Mouse (Mus musculus) intestine, postnatal 0 days (tissue): ENCODE data around the gene Trpc2. TPM values are rescaled to one million over a fixed set of nuclear protein-coding genes. Genes with fewer than 3 reads are reported as not detected.
"Not testable (repeated sequence)": the region's sequence is repeated elsewhere in the genome, so short reads cannot be mapped to it uniquely, and the experiment has no call there.

Experiments used
- ATAC-seq: fragments of 200-750 bp; cut with Nextera tagmentation; 2 replicates; pipeline ENCODE4 v1.8.0; 2017; ENCODE audit warnings: mild to moderate bottlenecking, moderate TSS enrichment, moderate library complexity
- H3K27ac ChIP-seq: fragments of 300-500 bp; sonication (generic); 2 replicates; pipeline ENCODE4 v1.5.1; 2014; ENCODE audit warnings: mild to moderate bottlenecking, low read depth, low read length, moderate library complexity
- H3K27me3 ChIP-seq: fragments of 300-500 bp; sonication (generic); replicated peaks from 2 replicates; pipeline ENCODE4 v1.6.1; 2014; ENCODE audit warnings: low read length, mixed read lengths; ENCODE audit not compliant: control insufficient read depth, insufficient read depth
- H3K36me3 ChIP-seq: fragments of 300-500 bp; sonication (generic); 2 replicates; pipeline ENCODE4 v1.6.1; 2014; ENCODE audit warnings: mild to moderate bottlenecking, moderate library complexity; ENCODE audit not compliant: control insufficient read depth, insufficient read depth
- H3K4me1 ChIP-seq: fragments of 300-500 bp; sonication (generic); replicated peaks from 2 replicates; pipeline ENCODE4 v1.6.1; 2014; ENCODE audit warnings: antibody characterized with exemption, low read length, mixed read lengths; ENCODE audit not compliant: control insufficient read depth, insufficient read depth
- H3K4me2 ChIP-seq: fragments of 300-500 bp; sonication (generic); replicated peaks from 2 replicates; pipeline ENCODE4 v1.6.1; 2014; ENCODE audit warnings: low read depth, mild to moderate bottlenecking, moderate library complexity
- H3K4me3 ChIP-seq: fragments of 300-500 bp; sonication (generic); 2 replicates; pipeline ENCODE4 v1.5.1; 2014; ENCODE audit warnings: low read depth, low read length
- H3K9ac ChIP-seq: fragments of 300-500 bp; sonication (generic); 2 replicates; pipeline ENCODE4 v1.6.1; 2014; ENCODE audit warnings: mild to moderate bottlenecking, low read depth, low read length
- H3K9me3 ChIP-seq: fragments of 300-500 bp; sonication (generic); 2 replicates; pipeline ENCODE4 v1.6.1; 2016; ENCODE audit warnings: mixed run types; ENCODE audit not compliant: control insufficient read depth
- CTCF ChIP-seq: sonication (generic); IDR thresholded peaks from 2 replicates; pipeline ENCODE4 v1.5.1; 2016; ENCODE audit warnings: low read depth, mild to moderate bottlenecking, control low read depth, antibody characterized with exemption, moderate library complexity
- WGBS: fragments of 180-500 bp; shearing (Covaris S2); extraction: QIAGEN DNeasy Blood & Tissue Kit; methylation state at CpG from one replicate; pipeline ENCODE4 v1.1.7; 2014; 5-methylcytosine and 5-hydroxymethylcytosine counted together
- polyA plus RNA-seq: library from polyadenylated mRNA; unstranded; fragments of >200 nt; fragmentation: Nextera tagmentation; extraction: Ambion mirVana; gene quantifications from 2 replicates; pipeline ENCODE4 v1.2.1, GENCODE M21; 2015

The Trpc2 gene
- 0.05 TPM in 1 of 2 replicates, not detected in the other for polyA plus RNA-seq

DNA sequence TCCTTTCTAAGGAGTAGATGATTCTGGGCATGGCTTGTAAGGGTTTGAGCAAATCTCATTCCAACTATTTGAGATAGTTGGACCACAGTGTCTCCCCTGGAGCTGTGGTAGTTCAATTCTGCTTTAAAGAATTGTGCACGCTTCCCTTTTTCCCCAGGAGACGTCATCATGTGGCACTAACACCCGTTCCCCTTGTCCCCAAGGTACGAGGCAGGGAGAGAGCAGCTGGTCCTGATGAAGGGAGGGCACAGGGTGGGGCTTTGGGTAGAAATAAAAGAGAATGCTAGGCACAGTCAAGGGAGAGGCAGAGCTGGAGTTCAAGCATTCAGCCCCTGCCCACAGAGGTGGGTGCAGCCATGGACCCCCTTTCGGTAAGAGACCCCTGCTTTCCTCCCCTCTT lies at the start of gene Trpc2:
Gene Trpc2 (plus strand): TSS at position 301 of the 400 bp plus-strand sequence.
- Histone ChIP-seq H3K27ac (no peak within 1 kb of the TSS), H3K9ac (no peak within 1 kb of the TSS), H3K4me3 (no peak within 1 kb of the TSS), H3K4me2 (no peak within 1 kb of the TSS), H3K36me3 (peaks cover 40% of the 10 kb centered on the region), H3K9me3 (no peaks in the 10 kb centered on the region), H3K4me1 (no peaks in the 10 kb centered on the region), H3K27me3 (no peaks in the 10 kb centered on the region)
- no peak for ATAC-seq
- TF ChIP-seq CTCF: no peak
- 75% methylated on average over 5 of the region's 5 CpGs for WGBS

DNA sequence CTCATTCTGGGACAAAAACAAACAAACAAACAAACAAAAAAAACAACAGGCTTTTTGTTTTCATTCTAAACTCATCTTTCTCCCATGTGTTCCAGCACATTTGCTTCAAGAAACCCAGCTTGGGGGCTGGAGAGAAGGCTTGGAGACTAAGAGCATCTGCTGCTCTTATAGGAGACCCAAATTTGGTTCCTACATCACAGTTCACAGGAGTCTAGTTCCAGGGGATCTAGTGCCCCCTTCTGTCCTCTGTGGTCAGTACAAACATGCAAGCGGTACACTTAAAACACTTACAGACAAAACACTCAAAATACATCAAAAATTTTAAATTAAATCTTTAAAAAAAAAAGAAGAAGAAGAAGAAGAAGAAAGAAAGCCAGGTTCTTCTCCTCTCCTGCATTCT lies 48.0 kb upstream of the Trpc2 start:
- peaks cover 59% of the 10 kb centered on the region for H3K36me3 ChIP-seq
- no peak overlapping the region for H3K27ac ChIP-seq
- ATAC-seq: no peak
- no peak overlapping the region for H3K9ac ChIP-seq
- no peak overlapping the region for H3K4me3 ChIP-seq
- H3K4me1 ChIP-seq: no peaks in the 10 kb centered on the region
- no peaks in the 10 kb centered on the region for H3K9me3 ChIP-seq
- H3K27me3 ChIP-seq: no peaks in the 10 kb centered on the region
- WGBS: 97% methylated on average over 1 of the region's 1 CpGs
- TF ChIP-seq CTCF: peak; percentile 46
- no peak overlapping the region for H3K4me2 ChIP-seq

DNA sequence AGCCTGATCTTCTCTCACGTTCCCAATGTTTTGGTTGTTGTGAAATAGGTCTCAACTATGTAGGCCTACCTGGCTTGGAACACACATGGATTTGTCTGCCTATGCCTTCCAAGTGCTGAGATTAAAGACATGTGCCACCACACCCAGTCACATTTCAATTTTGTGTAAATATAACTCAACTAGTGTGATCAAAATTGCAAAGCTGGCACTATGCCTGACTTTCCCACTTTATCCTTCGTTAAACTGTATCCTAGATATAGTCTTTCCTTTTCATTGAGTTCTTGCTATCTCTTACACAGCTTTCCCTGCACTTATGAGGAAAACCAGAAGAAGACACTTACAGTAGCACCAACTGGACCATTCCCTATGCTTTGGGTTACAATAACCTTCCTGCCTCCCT lies 47.4 kb upstream of the Trpc2 start:
- Histone ChIP-seq H3K4me2 (no peak overlapping the region), H3K9ac (no peak overlapping the region), H3K4me1 (no peaks in the 10 kb centered on the region), H3K27me3 (no peaks in the 10 kb centered on the region), H3K4me3 (no peak overlapping the region), H3K27ac (no peak overlapping the region), H3K9me3 (no peaks in the 10 kb centered on the region), H3K36me3 (peaks cover 63% of the 10 kb centered on the region)
- 82% methylated on average over 2 of the region's 2 CpGs for WGBS
- ATAC-seq: no peak
- TF ChIP-seq CTCF: no peak

DNA sequence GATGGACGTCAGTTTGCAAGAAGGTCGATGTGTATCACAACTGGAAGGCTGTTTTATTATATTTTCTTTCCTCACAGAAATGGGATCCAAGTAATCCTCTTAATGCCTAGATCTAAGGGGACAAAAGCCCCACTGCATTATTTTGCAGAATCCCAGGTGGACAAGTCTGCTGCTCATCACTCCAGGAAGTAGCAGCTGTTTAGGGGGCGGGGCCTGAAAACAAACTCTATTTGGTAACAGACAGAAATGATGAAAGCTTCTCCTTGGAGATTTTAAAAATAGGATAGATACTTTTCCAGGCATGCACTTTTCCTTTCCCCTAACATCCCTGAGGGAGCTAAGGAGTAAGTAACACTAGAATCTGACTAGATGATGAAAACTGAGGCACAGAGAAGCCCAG lies 45.6 kb upstream of the Trpc2 start:
- WGBS: 94% methylated on average over 3 of the region's 3 CpGs
- H3K36me3 ChIP-seq: peaks cover 64% of the 10 kb centered on the region

DNA sequence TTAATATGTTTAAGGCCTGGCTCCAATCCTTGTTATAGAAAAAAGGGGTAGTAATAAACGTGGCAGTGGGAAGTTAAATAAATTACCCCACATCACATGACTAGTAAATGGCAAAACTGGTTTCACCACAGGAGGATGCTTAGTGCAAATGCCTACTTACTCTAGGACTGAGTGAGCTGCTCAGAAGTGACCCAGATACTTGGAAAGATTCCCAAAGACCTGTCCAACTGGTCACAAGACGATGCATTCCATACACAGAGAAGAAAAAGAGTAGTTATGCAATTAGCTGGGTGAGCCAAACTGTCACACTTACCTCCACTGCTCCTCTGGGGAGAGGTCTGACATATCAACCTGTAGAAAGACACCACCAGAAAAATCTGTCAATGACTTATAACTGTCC lies 40.6 kb upstream of the Trpc2 start:
- H3K9me3 ChIP-seq: no peaks in the 10 kb centered on the region
- no peak overlapping the region for H3K27ac ChIP-seq
- no peaks in the 10 kb centered on the region for H3K4me1 ChIP-seq
- WGBS: 37% methylated on average over 2 of the region's 2 CpGs
- ATAC-seq: no peak
- no peak for TF ChIP-seq CTCF
- H3K4me3 ChIP-seq: no peak overlapping the region
- H3K4me2 ChIP-seq: no peak overlapping the region
- H3K36me3 ChIP-seq: peaks cover 35% of the 10 kb centered on the region
- no peak overlapping the region for H3K9ac ChIP-seq
- H3K27me3 ChIP-seq: no peaks in the 10 kb centered on the region

More for the DNA sequence above, 45.6 kb upstream of the Trpc2 start:
- no peak for TF ChIP-seq CTCF
- Histone ChIP-seq H3K9me3 (no peaks in the 10 kb centered on the region), H3K27ac (no peak overlapping the region), H3K9ac (no peak overlapping the region), H3K4me1 (no peaks in the 10 kb centered on the region), H3K4me3 (no peak overlapping the region), H3K4me2 (no peak overlapping the region), H3K27me3 (no peaks in the 10 kb centered on the region)
- ATAC-seq: no peak

DNA sequence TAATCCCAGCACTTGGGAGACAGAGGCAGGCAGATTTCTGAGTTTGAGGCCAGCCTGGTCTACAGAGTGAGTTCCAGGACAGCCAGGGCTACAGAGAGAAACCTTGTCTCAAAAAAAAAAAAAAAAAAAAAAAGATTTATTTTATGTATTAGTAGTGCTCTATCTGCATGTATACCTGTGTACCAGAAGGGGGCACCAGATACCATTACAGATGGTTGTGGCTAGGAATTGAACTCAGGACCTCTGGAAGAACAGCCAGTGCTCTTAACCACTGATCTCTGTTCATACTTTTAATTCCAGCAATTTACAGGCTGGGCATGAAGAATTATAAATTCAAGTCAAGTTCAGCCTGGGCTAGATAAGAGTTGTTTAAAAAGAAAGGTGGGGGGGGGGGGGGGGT lies 34.4 kb upstream of the Trpc2 start:
- ATAC-seq, H3K4me3 ChIP-seq, H3K27me3 ChIP-seq, H3K36me3 ChIP-seq, H3K9me3 ChIP-seq, H3K27ac ChIP-seq, H3K9ac ChIP-seq, H3K4me1 ChIP-seq, H3K4me2 ChIP-seq: not testable (repeated sequence)
- peak; percentile 61 for TF ChIP-seq CTCF

DNA sequence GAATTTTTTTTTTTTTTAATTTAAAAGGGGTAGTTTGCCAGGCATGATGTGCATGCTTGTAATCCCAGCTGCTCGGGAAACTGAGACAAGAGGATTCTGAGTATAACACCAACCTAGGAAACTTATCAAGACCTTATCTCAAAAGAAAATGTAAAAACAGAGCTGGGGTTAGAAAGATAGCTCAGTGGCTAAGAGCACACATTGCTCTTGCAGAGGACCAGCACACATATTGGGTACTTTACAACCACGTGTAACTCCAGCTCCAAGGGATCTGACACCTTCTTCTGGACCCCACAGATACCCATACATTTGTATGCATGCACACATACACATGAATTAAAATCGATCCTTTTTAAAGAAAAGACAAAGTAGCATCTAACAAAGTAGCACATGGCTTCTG lies 21.6 kb upstream of the Trpc2 start:
- Histone ChIP-seq H3K9me3 (no peaks in the 10 kb centered on the region), H3K4me1 (peaks cover 14% of the 10 kb centered on the region; the same call in 1 of the 2 replicates), H3K27ac (0 out of 2 replicates have a peak overlapping the region, but pooled peaks have one; percentile 50), H3K4me2 (no peak overlapping the region), H3K4me3 (no peak overlapping the region), H3K36me3 (no peaks in the 10 kb centered on the region), H3K9ac (no peak overlapping the region), H3K27me3 (no peaks in the 10 kb centered on the region)
- WGBS: 63% methylated on average over 3 of the region's 3 CpGs
- no peak for TF ChIP-seq CTCF
- no peak for ATAC-seq
